Mouse (Mus musculus): ENCODE results near the gene Ccr10.
"Not testable (repeated sequence)": the region's sequence is repeated elsewhere in the genome, so short reads cannot be mapped to it uniquely, and the experiment has no call there.

Ccr10 gene

DNA sequence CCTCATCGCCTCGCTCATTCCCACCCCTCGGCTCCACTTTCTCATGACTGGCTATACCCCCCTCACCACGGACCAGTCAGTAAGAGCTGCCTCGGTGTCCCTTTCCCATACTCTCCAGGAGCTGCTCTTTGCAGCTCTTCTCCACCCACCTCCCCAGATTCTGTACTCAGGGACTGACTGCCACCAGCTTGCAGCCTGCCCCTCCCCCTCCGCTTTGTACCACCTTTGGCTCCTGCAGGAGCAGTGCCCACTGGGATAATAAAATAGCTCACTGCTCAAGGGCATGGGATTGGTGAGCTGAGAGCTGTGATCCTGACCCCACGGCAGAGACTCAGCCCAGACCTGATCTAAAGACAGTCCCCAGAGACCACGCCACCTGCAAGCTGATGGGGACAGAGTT lies 50.7 kb downstream of the Ccr10 start:
- not testable (repeated sequence) for DNase-seq (ENCODE audit: low spot score in 2 of 2)
